Mouse (Mus musculus) kidney, adult 2 months (tissue): Measurements from ENCODE around the gene Nek11.

ENCODE experiments used
- CTCF ChIP-seq: fragments of 200-500 bp; conservative IDR thresholded peaks from 2 replicates; pipeline ENCODE4 v1.5.1; 2011; ENCODE audit warnings: low read depth, mild to moderate bottlenecking, control low read depth, low read length, moderate library complexity, mixed read lengths; ENCODE audit not compliant: insufficient read depth, insufficient read length
- POLR2A ChIP-seq: fragments of 200-500 bp; IDR thresholded peaks from one replicate; pipeline ENCODE4 v1.6.1; 2011; ENCODE audit warnings: low read depth, low read length, control low read depth

GRCm38 (mm10) chr9:105332436-105333016 lies 62.8 kb downstream of the Nek11 start:
- TF ChIP-seq CTCF (no peak), POLR2A (no peak)
